Mouse (Mus musculus): ENCODE results near the gene Sox8. TPM values are rescaled to one million over a fixed set of nuclear protein-coding genes. Genes with fewer than 3 reads are reported as not detected.

Sox8 gene
- under 1 TPM; 0.37 to 0.59 TPM for total RNA-seq (2021)
- long read RNA-seq, experiment 1, result 0 reads
- long read RNA-seq, experiment 2, partial matches to known transcripts, result 0 of 1 reads
- long read RNA-seq, experiment 2, other reads (novel, unspliced or antisense), result 0 of 1 reads

DNA sequence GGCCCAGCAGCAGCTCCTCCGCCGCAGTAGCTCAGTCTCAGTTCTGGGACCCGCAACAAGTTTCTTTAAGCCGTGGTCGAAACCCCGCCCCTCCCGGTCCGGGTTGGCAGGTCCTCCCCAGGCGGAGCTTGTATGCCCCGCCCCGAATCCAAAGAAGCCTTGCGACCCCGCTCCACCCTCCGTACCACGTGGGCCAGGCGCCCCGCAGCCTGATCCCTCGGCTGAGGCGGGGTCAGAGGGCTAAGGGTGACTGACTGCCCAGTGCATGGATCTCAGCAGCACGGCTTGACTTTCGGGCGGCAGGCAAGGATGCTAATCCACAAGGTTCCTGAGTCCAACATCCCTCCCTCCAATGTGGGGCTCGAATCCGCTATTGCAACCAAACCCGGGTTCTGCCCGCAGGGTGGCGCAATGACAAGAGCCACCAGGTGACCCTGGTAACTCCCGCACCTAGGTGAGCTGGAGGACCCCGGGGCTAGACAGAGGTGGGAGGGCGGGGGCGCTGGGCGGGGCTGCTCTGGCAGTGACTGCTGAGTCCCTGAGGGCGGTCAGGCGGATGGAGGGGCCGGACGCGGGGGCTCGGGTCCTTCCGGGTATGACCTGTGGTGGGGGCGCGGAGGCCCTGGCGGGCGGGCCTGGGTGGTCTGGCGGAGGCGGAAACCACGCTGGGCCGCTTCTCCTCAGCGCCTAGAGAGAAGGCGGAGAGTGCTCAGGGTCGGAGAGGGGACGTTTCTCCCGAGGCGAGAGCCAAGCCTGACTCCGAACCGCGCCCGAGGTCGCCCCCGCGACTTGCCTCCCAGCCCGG lies at the start of gene Sox8:
TSS of gene Sox8 (minus strand) at position 39 of the 805 bp plus-strand sequence.
- DNase-seq (ENCODE audit: low spot score), result peak; percentile 88

DNA sequence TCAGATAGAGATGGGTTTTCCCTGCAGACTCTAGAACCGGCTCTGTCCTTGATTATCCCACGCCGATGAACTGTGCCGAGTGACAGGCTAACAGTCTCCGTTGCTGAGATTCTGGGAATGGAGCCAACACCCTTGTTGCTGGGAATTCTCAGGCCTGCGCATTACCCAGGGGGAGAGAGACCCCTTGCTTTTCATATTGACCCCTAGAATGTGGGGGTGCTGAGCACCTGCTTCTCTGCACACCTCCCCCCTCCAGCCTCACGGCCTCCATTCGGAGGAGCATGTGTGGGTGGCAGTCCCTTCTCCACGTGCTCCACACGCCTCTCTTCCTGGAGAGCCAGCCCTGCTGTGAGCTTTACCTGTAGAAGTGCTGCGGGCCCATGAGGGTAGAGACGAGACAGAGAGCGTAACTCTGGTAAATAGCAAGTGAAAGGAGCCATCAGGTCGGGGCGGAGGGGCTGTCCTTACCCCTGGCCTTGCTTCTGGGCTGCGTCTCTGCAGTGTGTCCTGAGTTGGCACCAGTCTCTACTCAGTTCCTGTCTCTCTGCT lies 48.1 kb upstream of the Sox8 start:
- DNase-seq (ENCODE audit: low spot score), result no peak

DNA sequence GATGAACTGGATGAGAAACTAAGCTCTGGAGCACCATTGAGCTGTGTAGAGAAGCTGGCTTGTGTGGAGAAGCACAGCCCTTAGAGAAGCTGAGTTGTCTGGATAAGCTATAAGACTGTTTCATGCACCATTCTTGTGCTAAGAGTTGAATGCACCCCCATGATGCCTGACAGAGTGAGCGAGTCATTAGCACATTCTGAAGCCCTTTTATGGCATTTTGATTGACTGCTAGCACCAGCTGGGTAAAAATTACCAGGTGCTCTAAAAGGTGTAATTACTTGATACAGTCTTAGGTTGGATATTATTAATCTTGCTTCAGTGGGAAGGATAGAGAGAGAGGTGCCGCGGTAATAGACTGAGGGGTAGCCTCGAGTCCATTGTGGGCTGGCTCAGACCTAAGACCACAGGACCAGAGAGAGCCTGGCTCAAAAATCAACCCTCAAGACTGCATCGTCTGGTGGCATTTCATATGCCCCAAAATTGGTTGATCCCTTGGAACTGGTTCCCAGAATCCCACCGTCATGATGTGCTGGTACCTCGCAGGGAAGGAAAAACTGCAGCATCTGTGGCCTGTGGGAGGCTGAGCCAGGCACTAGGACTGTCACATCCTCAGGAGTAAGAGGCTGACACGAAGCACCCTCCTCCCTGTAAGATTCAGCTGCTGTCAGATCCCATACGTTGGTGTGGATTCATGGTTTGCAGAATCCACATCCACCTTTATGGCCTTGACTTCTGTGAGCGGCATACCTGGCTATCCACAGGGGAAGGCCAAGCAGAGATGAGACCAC lies 44.4 kb upstream of the Sox8 start:
- DNase-seq (ENCODE audit: low spot score), result no peak

DNA sequence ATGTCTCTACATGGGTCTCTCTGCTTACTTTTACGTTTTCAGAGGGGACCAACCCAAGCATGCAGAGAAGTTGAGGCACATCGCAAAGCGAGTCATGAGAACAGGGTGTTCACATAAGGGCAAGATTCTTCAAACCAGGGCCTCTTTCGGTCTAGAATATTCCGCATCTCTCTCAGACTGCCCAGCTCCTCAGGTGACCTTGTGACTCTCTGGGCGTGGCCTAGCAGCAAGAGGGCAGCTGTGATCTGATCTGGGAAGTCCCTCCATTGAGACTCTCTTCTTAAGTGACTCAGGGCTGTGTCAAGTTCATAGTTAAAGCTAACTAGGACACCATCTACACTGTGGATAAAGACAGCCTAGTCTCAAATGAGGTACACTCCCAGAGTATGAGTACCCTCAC lies 42.8 kb upstream of the Sox8 start:
- DNase-seq (ENCODE audit: low spot score), result no peak

DNA sequence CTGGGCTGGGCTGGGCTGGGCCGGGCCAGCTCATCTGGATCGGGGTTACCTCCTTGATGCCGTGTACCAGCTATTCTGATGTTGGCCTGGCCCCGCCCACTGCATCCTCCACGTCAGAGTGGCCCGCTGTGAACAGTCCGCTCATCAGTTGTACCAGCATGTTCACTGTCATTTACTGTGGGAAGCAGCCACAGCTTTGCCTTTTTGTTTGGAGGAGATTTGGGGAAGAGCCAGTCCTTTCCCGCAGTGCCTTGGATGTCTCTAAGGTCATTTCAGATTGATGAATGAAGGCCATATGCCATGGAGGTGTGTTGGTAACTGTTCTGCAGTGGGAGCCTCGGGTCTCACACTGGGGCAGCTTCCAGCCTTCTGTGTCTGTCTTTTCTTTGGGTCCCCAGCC lies 42.1 kb upstream of the Sox8 start:
- no peak for DNase-seq (ENCODE audit: low spot score)

DNA sequence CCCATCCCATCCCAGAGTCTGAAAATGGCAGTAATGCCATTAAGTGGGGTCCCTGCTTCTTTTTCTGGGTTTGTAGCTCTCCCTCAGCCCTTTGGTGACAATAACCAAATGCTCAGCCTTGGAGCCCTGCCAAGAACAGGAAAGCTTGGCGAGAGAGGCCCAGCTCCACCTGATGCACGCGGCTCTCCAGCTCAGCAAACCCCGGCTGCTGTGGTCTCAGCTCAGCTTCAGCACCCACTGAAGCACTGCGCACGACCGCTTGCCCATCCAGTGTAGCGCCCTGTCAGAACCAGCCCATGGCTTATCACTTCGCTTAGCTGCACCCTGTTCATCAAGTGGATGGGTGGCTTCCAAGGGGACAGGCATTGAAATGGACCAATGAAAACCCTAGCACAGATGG lies 39.7 kb upstream of the Sox8 start:
- DNase-seq (ENCODE audit: low spot score), result no peak

DNA sequence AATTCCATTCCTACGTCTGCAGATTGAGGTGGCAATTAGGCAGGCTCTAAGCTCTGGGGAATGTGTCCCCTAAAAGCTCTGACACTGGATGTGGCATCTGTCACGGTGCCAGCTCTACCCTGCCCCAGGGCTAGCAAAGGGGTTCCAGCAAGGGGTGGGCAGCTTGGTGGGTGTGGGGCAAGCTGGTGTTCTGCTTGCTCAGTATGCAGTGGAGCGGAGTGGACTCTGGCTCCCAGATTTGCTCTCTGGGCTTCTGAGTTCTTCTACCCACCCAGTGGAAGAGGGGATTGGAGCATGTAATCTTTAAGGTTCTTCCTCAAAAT lies 39.0 kb upstream of the Sox8 start:
- DNase-seq (ENCODE audit: low spot score), result no peak

DNA sequence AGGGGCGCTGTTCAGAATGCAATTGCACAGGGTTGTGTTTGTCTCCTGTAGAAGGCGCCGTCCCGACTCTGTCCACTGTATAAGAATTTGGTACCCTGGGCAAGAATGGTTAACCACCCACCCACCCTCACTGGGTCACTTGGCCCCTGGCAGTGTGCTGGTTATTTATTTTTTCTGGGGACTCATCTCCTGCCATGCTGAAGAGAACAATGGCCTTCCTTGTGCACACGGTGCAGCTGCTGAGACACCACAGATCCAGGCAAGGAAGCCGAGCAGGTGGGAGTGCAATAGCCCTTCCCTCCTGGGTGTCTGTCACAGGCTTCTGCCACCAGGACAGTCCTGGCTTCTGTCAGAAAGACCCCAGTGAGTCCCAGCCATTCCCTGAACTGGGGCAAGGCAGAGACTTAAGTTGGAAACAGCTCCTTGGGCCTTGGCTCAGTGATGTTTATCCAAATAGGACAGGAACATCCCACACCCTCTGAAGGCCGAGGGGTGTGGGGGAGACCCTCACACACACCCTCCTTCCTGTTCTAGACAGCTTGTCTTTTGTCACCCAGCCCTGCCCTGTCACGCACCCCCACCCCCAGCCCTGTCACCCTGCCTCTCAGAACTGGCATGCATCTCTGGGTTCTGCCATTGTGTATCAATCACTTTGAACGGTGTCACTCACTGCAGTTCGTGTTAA lies 38.5 kb upstream of the Sox8 start:
- DNase-seq (ENCODE audit: low spot score), result no peak

DNA sequence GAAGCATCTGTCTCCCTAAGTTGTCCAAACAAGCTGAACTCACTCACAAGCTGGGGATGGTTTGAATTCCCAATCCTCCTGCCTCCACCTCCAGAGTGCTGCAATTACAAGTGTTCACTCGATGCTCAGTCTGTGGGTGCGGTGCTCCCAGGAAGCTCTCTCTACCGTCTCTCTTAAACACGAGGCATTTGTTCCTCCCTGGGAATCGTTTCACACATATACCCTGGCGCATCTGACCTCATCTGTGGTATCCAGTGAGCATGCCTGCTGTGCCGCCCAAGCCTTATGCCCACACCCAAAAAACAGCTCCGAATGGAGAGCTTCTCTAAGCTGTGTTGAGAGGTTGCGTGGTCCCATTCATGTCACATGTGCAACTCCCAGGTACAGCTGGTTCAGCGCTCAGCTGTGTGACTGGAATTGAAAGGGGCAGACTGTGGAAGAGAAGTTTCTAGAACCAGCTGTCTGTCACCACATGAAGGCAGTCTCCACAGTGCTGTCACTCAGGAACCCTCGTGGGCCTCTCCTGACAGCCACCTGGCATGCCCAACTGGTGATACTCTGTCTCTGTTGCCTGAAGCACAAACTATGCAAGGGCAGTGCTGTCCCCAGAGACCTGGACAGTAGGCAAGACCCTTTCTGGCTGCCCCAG lies 37.8 kb upstream of the Sox8 start:
- DNase-seq (ENCODE audit: low spot score), result no peak

DNA sequence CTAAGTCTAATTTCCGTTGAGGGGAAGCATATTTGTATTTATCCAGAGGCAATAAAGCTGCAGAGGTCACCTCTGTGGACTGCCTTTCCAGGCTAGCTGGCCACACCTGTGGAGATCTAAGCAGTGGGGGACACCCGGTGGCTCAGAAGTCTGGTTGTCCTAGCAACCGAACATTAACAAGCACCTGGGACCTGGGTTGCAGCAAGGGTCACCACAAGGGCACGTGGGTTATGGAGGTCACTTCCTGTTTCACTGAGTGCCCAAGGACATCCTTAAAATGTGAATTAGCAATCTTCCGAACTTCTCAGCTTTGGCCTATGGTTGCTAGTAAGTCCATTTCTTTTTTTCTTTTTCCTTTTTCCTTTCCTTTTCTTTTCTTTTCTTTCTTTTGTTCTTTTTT lies 33.7 kb upstream of the Sox8 start:
- no peak for DNase-seq (ENCODE audit: low spot score)

DNA sequence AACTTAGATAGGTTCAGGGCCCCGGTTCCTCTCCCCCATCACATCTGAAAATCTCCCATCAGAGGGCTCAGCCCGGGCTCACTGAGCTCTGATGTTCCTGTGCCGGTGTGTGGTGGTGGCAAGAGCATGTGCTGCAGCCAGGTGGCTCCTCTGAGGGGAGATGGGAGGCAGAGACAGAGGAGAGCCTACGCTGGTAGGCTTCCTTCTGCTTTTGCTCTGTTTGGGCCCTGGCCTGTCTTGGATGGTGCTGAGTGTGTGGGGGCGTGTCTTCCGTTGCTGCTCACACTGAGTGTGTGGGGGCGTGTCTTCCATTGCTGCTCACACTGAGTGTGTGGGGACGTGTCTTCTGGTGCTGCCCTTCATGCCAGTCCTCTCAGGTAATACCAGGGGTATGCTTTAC lies 31.9 kb upstream of the Sox8 start:
- no peak for DNase-seq (ENCODE audit: low spot score)

DNA sequence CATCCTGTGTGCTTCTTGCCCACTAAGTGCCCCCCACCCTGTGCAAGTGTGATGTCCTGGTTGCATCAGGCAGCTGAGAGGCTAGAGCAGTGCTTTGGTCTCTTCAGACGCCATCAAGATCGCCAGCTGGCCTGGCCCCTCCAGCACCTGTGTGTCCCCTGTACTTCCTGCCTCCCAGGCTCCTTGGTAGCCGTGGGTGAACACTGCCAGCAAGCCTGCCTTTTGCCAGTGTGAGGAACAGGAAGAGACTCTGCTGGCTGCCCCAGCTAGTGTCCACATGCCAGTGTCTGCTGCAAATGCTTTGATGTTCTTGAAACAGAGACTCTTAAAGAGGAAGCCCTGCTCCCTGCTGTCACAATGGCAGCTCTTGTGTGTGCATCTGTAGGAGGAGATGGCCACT lies 27.1 kb upstream of the Sox8 start:
- DNase-seq (ENCODE audit: low spot score), result no peak

DNA sequence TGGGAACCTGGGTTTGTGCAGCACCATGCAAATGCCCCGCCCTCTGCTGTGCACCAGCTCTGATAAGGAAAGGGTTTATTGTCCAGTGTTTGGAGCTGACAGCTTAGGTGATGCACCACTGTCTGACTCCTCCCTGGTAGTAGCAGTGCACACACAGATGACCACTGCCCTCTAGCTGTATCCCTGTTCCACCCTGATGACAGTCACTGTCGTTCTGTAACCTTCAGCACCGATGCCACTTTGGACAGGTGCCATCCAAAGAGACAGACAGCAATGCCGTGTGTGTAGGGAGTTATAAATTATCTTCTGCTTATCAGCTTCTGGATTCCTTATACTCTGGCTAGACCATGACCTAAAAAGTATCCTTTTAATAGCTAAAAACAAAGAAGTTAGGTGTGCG lies 25.0 kb upstream of the Sox8 start:
- peak; percentile 28 for DNase-seq (ENCODE audit: low spot score)

DNA sequence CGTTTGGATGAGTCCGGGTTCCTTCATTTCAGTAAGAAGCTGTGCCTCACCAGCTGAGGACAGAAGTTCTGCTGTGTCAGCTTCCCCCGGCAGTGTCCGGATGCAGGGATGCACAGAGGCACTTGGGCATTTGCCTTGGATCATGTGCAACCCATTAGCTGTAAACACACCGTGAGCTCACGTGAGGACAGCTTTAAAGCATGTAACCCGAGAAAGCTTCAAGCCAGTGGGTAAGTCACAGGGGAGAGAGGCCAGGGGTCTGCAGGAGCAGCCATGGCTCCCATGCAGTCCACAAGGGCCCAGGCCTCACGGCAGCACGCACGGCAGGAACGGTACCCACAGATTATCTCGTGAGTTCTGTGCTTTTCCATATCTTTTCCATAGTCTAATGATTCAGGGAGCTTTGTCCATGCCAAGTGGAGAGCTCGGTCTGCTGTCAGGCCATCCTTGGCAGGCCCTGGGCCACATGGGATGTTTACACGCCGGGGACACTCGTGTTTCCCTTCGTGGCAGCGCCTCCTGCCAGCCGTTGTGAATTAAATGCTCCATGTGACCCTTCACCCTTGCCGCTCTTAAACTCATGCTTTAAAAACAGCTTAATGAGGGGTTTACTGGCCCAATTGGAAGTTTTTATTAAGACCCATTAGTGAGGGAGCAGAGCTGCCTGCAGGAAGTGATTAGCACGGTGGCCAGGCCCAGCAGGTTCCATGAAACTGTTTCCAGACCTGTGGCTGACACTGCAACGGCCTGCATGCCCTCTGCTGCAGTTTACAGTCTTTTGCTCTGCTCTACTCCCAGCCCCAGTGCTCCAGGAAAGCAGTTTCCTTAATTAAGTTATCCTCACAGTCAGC lies 23.1 kb upstream of the Sox8 start:
- DNase-seq (ENCODE audit: low spot score), result no peak

DNA sequence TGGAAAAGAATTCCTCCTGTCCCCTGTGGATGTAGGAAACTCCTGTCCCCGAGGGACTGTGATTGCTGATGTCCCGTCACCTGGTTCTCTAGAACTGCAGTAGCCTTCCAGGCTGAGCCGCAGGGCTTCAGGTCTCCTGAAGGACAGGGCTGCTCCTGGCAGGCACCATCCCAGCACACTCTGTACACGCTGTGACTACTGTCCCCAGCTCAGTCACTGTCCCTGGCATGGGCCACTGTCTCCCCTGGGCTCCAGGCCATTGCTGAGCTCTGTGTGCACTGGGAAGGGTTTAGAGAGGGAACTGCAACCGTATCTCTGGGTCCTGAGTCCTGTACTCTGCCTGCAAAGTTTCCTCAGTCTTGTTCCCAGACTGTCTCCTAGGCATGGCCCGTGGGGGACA lies 21.9 kb upstream of the Sox8 start:
- peak; percentile 85 for DNase-seq (ENCODE audit: low spot score)

DNA sequence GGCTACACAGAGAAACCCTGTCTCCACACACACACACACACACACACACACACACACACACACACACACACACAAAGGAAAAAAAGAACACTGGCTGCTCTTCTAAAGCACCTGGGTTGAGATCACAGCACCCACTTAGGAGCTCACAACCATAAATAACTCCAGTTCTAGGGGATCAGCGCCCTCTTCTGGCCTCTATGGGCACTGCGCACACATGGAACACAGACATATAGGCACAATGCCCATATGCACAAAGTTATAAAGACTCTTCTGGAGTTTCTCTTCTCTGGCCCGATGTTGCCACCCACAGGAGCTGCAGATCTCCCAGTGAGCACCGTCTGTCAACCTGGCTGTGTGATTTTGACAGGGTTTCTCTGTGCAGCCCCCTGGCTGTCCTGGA lies 20.5 kb upstream of the Sox8 start:
- DNase-seq (ENCODE audit: low spot score), result no peak

DNA sequence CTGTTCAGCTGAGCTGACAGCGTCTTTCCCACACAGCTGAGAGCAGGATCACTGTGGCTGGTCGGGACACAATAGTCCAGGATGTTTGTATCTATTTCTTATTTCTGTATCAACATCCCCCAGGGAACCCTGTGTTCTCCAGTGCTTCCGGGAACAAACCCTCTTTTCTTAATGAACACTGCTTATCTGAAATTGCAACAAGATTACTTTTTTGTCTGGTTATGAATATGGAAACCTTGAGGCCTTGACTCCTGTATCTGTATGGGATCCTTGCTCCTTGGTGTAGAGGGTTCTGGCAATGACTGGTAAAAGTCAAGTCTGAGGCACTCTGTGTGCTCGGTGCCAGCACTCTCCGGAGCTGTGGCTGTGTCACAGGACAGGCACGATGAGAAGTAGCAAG lies 19.6 kb upstream of the Sox8 start:
- DNase-seq (ENCODE audit: low spot score), result no peak

DNA sequence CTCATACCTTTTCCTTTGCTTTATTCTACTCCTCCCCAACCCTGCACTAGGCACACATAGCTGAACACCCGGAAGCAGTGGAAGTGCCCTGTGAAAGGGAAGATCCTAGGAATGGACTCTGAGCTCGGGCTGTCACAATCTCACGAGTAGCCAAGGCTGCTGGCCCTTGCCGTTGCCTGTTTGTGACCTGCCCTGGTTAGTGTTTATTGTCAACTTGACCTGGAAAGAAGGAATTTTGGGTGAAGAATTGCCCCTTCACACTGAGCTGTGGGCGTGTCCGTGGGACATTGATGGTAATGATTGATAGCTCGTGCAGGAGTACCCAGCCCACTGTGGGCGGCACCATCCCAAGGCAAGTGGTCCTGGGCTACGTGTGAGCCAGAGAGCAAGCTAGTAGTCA lies 14.2 kb upstream of the Sox8 start:
- no peak for DNase-seq (ENCODE audit: low spot score)

DNA sequence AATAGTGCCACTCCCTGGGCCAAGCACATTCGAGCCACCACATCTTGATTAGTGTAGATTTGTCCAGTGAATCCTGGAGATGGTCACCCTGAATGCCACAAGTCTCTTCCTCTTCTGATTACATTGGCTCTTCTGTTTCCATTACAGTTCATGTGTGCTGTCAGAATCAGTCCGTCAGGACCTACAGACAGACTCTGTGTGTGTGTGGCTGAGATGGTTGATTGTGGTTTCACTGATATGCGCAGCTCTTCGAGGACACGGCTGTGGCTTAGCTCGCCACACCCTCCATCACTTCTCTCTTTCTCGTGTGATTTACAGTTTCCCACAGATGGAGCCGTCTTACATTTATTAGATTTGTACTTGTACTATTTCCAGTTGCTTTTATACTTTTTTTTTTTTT lies 13.4 kb upstream of the Sox8 start:
- DNase-seq (ENCODE audit: low spot score), result no peak

DNA sequence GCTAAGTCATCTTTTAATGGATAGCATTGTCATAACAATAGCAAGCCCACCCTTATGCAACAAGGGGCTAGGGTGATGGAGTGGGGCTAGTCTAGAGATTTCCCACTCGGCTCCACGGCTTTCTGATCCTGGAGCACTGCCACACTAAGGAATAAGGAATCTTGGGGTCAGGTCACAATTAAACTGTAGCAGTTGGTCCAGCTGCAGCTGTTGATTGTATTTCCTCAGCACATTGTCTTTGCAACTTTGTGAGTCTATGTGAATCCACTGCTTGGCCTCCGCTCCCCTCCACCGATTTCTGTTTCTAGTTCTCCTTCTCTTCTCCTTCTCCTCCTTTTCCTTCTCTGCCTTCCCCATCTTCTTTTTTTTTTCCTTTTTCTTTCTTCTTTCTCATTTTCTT lies 12.6 kb upstream of the Sox8 start:
- no peak for DNase-seq (ENCODE audit: low spot score)

DNA sequence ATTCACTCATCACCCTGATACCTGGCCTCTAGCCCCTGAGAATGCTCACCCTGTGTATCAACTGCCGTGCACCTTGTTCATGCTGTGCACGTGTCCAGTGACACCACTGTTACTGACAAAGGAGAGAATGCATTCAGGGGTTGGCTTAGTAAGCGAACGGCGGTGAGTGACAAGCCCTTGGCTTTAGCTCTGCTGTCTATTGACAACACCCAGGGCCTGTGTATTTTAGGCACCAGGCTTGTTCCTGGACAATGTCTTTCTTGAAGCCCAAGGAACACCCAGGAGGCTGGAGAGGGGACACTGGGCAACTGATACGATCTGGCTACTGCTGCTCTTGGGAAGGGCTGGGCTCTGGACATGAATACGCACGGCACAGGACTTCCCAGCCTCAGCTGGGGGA lies 11.6 kb upstream of the Sox8 start:
- DNase-seq (ENCODE audit: low spot score), result no peak

All from gastrocnemius, adult 18-20 months (tissue).